Mouse (Mus musculus): ENCODE measurements at regions not wholly inside any gene's neighbourhood (a gene's known extent, or its start where the extent isn't known, plus 50 kb on each side); places are given as distances from the start of the nearest gene placed in this dataset.

DNA sequence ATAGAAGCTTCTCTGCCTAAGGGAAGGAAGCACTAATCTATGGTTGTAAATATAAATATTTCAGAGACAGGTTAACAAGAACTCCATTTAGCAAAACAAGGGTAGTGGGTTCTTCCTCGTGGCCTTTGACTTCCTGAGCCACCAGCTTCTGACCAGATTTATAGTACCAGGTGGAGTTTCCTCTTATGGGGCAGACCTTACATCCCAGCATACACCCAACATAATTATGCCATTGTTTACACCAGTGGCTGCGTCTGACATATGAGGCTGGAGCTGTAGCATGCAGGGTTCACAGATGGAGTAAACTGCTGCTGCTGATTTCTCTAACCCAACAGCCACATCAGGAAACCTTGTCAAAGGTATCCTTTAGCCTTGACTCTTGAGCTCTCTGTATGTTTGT lies 75.5 kb downstream of the Trib2 start:
- no peak for DNase-seq (ENCODE audit: low read depth, low spot score)

DNA sequence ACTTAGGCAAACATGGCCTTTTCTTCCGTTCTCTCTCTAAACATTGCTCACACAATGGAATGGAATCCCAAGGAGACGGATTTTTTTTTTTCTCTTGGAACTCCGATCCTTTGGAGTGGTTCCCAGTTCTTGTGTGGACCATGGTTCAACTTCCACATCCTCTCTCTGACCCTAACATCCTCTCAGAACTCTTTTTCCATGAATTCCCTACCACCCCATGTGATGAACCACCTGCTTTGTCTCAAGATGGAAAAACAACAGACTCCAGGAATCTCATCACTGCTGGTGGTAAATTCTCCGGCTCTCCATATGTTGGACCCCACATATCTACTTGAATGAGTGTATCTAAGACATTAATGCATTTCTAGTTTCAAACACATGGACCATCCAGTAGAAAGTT lies 77.7 kb downstream of the Trib2 start:
- DNase-seq (ENCODE audit: low read depth, low spot score), result no peak

DNA sequence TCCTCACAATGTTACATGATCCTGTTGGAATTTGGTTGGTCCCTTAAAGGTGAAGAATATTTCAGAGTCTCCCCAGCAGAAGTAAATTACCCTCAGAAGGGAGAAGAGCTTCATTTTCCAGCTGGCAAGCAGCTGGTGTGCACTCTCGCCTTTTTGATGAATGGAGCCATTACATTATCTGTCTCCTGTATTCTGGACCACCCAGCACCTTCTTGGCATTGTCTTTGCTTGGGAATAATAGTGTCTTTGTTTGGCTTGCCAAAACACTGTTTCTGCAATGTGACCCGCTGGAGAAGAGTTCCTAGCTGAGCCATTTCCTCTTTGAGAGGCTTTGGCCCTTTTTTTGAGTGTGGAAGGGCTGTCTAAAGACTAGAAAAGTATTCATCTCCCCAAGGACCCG lies 85.5 kb downstream of the Trib2 start:
- peak; percentile 63 for DNase-seq (ENCODE audit: low read depth, low spot score)

DNA sequence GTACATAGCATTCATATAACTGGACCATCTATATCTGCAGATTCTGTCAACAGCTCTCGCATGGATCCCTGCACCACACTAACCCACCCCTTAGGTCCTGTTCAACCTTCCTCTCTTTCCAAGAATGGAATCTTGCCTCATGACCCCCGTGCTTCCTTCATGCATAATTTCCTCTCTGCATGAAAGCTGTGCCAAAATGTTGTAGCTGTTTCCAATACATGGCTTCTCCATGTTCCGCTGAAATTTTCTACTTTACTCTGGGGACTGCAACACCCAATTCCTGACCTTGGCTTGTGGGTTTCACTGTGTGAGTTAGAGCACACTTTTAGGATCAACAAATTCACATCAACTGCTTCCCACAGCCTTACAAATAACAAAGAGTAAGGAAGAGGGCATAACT lies 87.0 kb downstream of the Trib2 start:
- DNase-seq (ENCODE audit: low read depth, low spot score), result no peak

DNA sequence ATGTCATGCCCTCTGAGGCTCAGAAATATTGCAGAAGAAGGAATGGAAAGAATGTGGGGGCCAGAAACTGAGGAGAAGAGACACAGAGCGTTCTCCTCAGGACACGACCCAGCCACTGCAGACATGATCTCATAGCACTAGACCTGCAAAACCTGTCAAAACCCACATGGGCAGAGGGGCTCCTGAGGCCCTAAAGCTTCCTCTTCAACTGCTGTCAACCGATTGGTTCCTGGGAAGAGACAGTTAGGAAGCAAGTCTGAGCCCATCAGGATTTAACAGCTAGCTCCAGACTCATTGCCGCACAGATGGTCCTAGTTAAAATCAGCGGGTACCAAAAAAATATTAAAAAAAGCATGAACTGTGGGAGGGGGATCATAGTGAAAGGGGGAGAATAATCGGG lies 93.2 kb downstream of the Trib2 start:
- peak; percentile 61 for DNase-seq (ENCODE audit: low read depth, low spot score)

DNA sequence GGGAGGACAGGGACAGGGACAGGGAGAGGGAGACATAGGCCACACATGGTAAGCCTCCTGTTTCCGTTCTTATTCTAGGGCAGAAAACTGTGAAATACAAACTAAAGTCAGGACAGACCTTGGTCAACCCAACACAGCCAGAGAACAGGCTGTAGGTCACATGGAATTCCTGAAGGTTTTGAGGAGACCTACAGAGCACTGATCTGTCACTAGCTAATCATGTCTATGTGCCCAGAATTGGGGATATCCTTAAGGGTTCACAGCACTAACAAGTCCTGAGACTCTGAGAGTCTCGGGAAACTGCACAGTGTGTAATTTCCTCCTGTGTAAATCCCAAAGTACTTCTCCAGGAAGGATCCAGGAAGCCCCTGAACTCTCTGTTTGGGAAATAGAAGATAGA lies 94.6 kb downstream of the Trib2 start:
- no peak for DNase-seq (ENCODE audit: low read depth, low spot score)

DNA sequence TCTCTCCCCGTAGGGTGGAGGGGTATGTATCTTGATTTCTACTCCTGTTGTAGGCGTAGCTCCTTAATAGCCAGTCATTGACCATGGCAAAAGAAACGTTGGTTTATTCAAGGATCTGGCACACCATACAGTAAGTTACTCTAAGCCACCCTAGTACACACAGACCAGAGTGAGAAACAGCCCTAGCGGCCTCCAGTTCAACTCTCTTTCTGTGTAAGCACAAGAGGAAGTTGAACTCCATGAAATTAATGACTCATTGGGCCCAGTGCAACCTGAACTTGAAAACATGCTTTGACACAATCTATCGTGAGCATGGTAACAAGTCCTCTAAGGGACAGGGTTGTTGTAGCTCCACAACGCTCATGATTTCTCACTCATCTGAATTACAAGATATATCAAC lies 96.6 kb downstream of the Trib2 start:
- no peak for DNase-seq (ENCODE audit: low read depth, low spot score)

DNA sequence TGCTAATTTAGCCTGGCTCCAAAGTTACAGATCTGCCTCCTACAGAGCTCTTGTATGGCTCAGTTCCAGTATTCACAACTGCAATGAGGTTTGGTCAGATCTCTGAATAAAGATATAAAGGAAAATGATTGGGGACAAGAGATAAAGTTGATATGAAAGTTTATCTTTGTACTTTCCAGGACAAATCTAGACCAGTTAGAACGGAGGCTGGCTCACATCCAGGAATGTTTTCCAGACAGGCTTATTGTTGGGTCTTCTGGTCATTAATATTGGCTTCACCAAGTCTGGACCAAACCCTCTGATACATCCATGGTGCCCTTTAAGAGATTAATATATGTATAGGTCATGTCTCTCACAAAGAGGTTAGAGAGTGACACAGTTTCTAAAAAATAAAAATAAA lies 97.9 kb downstream of the Trib2 start:
- DNase-seq (ENCODE audit: low read depth, low spot score), result no peak

DNA sequence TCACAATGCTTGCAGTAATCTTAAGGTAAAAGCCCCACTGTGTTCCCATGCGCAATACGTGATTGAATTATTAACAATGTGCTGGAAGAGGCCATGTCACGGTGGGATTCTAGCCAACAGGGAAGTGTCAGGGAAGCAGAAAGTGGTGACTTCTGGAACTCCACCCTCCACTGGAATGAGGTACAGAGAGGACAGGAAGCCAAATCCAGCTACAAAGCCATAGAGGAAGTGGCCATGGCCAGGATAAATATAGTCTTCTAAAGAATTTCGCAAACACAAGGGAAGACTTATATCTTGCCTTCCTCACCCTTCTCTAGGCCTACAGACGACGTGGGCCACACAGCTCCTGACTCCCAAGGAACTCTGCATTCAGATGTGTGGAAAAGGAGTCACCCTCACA lies 98.7 kb downstream of the Trib2 start:
- no peak for DNase-seq (ENCODE audit: low read depth, low spot score)

DNA sequence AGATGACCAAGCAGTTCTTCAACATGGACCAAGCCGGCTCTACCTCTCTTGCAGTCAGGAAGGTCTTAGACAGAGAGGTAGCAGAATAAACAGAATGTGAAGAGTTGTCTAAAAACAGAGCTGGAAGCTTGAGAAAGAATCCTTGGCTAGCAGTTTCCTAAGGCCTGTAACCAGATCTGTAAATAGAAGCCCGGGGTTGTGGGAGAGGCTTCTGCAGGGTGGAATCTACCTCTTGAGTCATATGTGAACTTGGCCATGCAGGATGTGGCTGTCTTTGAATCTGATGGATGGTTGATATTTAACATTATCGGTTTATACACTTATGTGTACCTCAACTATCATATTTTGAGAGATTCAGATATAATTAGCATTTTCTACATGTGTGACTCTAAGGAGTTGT lies 99.4 kb downstream of the Trib2 start:
- no peak for DNase-seq (ENCODE audit: low read depth, low spot score)

DNA sequence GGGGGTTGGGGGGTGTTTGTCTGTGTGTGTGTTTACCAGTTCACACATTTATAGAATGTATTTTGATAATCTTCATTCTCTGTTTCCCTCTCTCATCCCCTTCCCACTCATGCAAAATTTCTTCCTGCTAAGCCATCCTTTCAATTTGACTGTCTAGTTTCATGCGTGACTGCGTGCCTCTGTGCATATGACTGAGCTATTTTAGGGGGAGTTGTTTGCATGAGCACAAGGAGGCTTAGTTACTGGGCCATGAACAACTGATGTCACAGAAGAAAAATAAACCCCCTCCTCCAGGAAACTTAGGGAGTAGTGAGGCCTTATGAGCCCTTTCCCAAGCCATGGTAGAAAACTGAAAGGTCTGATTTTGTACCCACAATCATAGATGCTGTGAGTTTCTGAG lies 103.1 kb downstream of the Trib2 start:
- no peak for DNase-seq (ENCODE audit: low read depth, low spot score)

DNA sequence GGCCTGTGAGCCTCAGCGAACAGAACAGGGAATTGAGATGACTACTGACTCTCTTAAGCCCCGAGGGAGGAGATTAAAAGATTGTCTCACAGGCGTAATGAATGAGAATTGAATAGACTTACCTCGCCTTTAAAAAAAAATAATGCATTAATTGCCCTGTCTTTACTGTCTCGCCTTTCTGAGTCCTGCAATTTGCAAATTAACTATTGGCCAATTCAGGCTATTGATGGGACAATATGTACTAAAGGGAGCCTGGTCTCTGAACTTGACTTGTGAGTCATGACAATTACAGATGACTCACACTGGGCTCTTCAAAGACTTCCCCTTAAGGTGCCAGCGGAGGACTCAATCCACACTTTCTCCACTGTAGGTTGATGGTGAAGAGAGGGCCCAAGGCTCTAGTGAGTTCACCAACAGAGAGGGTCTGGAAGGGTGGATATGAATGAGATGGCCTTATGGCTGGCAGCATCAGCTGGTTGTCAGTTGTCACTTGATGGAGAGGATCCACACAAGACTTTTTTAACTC lies 109.1 kb downstream of the Trib2 start:
- DNase-seq (ENCODE audit: low read depth, low spot score), result no peak

DNA sequence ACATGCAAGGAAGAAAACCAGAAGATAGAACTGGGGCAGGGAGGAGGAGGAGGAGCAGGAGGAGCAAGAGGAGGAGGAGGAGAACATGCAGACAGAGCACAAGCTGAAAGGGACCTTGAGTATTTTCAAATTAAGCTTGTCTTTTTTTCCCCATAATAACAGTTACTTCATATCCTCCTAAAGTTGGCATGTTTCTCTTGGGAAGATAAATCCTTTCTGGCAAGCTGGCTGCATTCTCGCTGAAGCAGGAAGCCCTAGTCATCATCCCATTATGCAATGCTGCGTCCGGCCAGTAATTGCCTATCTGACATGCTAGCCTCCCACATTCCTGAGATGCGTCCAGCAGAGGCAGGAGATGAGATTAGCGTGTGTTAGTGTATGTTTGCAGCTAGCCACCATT lies 112.3 kb downstream of the Trib2 start:
- peak; percentile 55 for DNase-seq (ENCODE audit: low read depth, low spot score)

DNA sequence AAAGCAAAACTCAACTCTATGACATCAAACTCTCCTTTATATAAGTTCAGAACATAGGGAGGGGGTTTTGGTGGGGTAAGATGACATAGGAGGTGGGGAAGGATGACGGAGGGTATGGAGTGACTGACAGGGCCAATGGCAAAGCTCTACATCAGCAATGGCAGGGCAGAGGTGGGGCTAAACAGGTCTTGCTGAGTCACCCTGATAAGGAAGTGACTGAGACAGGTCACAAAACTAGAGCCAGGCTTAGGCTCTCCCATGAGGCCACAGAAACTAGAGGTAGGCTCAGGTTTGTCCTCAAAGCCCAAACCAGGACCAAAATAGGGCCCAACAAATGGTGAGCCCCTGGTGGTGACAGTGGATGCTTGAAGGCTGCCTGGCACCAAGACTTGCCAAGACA lies 114.6 kb downstream of the Trib2 start:
- DNase-seq (ENCODE audit: low read depth, low spot score), result no peak

DNA sequence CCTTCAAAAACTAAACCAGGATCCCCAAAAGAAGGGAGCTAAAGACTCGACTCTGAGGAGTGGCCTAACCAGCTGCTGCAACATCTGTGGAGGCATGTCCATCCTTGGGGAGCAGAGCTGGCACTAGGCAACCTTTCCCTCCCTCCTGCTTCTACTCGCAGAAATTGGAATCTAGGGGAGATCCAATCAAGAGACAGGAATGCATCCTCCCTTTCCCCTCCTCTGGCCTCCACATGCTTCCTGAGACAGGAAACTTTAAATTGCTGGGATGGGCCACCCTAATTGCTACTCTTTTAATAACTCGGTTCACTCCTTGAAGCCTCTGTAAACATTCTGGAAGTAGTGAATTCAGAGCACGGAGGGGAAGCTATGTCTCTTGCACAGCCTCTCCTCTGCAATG lies 117.9 kb downstream of the Trib2 start:
- peak; percentile 21 for DNase-seq (ENCODE audit: low read depth, low spot score)

DNA sequence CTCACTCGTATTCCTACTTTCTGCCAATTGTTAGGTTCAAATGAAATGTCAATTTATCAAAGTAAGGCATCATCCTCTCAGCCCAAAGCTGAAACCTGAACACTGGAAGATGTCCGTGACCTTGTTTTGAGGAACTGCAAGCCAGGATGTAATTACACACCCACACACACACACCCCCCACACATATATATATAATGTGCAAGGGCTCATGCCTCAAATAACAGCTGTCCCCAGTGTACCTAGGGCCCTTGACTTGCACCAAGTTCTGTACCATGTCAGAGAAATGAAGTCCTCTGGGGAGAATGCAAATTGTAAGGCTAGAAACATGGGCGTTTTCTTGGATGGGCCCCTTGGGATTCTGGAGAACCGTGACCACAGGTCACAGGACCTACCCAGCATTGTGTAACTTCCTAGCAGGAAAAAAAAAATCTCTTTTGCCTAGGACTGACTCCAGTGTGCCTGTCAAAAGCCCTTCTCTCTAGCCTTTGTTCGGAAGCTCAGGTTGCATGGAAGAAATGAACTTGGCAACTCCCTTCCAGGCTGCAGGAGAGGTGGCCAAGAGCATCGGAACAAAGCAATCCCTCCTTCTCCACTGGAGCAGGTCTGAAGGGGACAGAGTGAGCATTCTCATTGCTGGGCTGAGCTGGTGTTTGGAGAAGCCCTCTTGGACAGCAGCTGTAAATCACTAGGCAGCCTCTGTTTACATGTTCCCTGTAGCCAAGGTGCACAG lies 118.5 kb downstream of the Trib2 start:
- peak; percentile 34 for DNase-seq (ENCODE audit: low read depth, low spot score)

DNA sequence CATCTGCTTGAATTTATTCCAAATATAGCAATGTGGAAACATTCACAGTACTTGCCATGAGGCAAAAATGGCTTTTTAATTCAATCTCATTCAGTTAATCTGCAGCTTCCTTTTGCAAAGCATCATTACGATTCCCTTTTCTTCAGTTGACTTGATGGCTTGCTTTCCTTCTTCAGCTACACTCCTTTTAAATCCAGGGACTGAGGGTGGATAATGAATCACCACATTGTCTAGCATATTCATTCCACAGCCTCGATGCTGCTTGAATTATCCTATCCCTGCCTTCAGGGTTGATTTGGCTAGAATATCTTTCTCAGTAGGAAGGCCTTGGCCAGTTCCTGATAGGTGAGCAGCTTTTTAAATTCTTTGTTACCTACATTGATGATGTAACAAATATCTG lies 128.4 kb downstream of the Trib2 start:
- no peak for DNase-seq (ENCODE audit: low read depth, low spot score)

DNA sequence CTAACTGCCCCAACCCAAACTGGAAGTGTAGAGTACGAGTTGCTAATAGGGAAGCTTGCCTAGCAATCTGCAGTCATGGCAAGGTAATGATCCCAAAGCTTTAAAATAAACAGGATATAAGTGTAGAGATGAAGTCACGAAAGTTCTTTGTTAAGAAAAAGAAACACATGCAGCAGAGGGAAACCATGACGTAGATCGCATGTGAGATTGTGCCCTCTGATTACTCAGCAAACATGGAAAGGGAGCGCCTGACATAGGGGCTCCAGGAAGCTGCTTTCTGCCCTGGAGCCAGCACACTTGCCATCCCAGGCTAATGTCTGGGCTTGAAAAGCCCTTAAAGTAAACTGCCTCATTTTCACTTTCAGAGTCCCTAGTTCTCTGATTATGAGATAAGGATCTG lies 132.4 kb downstream of the Trib2 start:
- DNase-seq (ENCODE audit: low read depth, low spot score), result no peak

DNA sequence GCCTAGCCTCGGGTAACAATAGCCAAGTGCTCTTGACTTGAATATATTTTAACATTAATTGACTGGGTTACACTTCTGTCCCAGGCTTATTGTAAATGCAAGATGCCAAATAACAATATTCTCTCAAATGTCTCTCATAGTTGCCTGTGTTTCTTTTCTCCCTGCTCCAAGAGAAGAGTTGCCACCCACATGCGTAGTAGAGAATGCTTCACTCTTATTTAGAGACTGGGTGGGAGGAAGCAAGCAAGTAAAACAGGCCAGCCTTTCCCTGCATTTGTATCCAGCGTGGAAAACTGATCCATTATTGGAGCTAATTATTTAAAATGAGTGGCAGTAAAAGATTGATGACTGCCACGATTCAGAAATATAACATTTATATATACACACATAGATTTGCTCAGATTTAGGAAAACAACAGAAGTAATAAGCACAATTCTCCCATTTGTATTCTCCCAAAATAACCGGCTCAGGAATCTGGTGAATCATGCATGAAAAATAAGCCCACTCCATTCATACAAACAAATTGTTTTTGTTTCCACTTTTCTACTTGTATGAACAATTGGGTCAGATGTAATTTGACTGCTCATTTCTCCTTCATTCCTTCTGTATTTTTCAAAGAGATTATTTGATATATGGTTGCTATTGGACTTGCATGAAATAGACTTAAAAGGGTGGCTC lies 134.9 kb downstream of the Trib2 start:
- DNase-seq (ENCODE audit: low read depth, low spot score), result no peak

DNA sequence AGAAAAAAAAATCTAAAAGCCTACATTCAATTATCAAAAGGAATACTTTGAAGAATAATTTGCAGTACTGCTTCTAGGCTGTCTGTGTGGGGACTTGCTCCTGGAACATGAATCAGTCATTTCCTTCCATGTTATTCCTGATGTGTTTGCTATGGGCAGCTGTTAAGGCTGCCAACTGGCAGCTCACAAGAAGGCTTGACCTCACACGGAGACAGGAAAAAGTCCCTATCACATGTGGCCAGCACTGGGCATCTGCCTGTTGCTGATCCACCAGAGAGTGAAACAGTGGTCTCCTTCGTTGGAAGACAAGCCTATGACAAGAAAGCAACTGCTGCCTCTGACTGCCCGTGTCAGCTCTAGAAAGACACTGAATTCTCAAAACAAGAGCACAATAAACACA lies 140.6 kb downstream of the Trib2 start:
- DNase-seq (ENCODE audit: low read depth, low spot score), result no peak

DNA sequence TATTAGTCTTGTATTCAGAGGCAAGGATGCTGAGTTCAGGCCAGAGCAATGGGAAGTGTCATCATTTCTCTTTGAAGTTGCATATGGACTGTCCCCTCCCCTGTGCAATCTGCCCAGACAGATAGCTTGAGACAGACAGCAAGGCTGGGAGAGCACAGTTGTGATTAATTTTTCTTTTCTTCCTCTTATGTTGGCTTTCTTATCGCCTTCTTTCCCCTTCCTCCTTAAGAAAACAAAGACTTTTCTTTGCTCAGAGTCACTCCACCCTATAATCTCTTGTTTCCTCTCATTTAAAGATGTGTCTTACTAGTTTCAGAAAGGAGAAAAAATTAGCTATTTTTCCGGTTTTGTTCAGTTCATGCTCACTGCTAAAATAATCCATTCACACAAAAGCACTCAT lies 157.0 kb downstream of the Trib2 start:
- no peak for DNase-seq (ENCODE audit: low read depth, low spot score)

DNA sequence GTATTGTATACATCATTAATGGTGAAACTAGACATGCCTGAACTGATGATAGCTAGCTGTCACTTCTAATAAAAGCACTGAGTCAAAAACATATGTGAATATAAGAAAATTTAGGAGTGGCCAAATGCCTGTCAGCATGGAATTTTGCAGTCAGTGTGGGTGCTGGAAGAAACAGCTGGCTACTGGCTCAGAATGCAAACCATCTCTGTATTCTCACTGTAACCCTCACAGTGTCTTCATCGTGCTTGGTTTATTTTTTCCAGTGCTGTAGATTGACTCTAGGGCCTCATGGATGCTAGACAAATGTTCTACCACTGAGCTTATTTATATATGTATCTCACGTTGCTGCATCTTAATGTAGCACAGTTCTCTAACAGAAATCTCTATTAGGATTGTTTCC lies 157.4 kb downstream of the Trib2 start:
- no peak for DNase-seq (ENCODE audit: low read depth, low spot score)

DNA sequence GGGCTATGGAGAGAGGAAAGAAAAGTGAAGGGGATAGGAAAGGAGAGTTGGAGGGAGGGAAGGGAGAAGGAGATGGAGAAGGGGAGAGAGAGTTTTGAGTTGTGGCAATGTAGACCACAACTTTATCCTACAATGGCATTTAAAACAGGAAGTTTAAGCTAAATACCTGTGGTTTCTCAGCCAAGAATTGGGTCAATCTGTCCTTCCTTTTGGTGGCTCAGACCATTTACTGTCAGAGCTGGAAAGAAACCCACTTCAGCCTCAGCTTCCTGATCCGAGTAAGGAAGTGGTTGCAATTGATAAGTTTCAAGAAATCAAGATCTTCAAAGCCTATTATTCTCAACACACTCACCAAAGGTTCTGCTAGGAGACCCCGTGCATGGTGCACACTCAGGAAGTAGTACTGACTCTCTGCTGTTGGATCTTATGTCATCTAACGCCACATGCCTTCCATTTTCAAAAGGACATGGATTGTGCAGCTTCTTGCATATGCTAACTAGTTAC lies 158.9 kb downstream of the Trib2 start:
- no peak for DNase-seq (ENCODE audit: low read depth, low spot score)

Data from mesoderm, embryonic 11.5 days (tissue).